Mouse (Mus musculus) thymus, postnatal 4 days (tissue): ENCODE measurements around the gene Stat5a.
A peak's percentile ranks its signal among the peaks of the same experiment; 100 is the strongest.

ENCODE experiments used
- DNase-seq: peaks from one replicate; pipeline ENCODE4 v3.0.0; 2021

The Stat5a gene

DNA sequence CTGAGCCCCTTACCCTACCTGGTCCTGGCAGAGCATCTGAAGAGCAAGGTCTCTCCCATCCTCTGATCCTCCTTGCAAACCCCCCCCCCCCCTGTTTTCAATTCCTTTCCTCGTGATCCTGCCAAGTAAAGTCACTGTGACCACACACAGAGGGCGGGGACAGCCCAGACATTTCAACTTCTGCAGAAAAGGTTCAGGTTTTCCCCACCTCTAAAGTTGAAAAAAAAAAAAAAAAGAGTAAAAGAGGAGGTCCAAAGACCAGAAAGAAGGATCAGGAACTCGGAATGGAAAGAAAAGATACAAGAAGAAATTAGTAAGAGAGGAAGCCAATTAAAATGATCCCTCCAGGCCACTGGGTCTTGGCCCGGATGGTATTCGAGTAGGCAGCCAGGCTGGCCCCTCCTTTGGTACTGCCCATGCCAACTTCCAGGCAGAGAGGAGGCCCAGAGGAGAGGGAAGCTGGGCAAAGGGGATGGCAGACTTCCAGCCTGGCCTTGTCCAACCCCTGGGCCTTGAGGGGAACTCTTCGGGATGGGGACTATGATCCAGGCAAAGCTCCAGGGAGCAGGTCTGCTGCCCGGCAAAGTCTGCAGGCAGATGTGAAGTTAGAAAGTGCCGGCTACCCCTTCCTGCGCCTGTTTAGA lies at the start of gene Stat5a:
TSS of gene Stat5a (plus strand) at position 417 of the 644 bp plus-strand sequence.
- no peak for DNase-seq

DNA sequence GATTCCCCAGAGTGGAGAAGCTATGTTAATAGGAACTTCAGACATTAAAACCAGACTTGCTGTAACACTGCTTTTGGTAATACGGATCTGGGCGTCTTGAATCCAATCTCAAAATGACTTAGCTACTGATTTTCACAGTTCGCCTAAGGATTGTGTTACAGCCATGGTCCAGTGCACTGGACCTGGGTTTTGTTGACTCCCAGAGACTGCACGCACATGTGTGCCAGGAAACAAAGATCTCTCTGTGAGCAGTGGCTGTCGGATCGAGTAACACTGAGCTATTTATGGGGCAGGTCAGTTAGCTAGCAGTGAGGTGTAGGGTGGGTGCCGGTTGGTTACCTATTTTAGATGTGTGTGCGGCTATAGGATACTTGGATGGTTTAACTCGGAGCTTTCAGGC lies 48.6 kb upstream of the Stat5a start:
- no peak for DNase-seq

DNA sequence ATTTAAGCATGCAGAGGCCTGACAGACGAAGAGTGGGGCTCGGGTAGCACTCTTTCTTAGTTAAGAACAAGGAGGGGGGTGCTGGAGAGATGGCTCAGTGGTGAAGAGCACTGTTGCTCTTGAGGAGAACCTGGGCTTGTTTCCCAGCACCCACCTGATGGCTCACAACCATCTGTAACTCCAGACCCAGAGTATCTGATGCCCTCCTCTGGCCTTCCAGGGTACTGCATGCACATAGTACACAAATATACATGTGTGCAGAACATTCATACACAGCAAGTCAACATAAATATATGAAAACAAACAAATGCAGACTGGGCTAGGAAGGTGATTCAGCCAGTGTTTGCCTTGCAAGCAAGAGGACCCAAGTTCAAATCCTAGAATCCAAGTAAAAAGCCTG lies 48.0 kb upstream of the Stat5a start:
- peak; percentile 58 for DNase-seq

DNA sequence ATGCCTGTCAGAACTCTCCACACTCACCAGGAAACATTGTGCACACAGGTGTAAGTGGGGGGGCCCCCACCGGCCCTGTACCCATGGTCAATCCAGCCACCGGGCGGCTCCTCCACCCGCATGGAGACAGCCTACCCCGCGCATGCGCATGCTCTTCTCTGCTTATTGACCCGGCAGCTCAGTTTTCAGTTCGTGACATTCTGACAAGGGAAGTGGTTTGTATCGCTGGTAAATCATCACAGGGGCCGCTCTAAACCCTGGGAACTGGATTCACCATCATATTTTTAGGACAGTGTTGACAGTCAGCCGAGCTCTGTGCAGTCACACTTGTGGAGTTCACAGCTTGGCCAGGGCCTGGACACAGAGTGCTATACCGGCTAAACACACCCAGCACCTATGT lies 44.7 kb upstream of the Stat5a start:
- DNase-seq: peak; percentile 89

DNA sequence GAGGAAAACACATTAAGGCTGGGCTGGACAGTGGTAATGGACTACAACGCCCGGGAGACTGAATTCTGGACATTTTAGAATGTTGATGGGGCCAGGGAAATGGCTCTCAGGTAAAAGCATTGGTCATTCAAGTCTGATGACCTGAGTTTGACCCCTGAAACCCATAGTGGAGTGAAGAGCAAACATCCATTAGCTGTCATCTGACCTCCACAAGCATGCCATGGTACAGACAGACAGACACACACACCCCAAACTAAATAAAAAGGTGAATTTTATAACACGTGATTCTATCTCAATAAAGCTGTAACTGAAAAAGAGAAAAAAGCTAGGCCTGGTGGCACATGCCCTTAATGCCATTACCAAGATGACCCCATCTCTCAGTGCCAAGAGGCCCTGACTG lies 42.8 kb upstream of the Stat5a start:
- no peak for DNase-seq

DNA sequence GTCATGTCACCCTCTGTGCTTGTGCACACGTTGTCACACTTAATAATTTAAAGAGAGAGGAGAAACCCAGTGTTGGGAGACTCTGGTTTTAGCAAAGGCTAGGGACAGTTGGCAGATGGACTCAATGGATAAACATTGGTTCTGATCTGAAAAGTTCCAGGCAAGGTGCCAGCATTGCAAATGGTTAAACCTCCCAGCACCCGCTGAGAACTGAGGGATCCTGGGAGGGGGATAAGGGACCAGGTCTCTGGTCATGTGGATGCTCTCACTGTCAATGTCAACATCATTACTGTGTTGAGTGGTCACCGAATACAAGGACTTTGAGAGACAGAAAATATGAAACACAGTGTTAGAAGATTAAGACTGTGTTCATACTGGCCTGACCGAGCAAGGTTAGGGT lies 42.4 kb upstream of the Stat5a start:
- DNase-seq: no peak

DNA sequence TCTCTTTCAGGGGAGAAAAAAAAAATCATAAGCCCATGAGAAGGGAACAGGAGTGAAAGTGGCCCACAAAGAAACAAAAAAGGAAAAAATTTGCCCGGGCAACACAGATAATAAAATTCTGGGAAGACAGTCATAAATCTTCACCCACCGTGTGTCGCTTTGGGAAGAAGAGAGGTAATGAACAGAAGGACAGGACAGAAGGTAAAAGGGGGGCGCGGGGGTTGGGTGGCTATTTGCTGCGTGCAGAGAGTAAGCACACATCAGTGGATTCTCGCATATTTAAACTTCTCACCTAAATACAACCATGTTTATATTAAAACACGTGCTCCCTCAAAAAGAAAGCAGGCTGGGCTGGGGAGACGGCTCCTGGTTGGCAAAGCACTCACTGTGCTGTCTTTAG lies 41.8 kb upstream of the Stat5a start:
- DNase-seq: no peak

DNA sequence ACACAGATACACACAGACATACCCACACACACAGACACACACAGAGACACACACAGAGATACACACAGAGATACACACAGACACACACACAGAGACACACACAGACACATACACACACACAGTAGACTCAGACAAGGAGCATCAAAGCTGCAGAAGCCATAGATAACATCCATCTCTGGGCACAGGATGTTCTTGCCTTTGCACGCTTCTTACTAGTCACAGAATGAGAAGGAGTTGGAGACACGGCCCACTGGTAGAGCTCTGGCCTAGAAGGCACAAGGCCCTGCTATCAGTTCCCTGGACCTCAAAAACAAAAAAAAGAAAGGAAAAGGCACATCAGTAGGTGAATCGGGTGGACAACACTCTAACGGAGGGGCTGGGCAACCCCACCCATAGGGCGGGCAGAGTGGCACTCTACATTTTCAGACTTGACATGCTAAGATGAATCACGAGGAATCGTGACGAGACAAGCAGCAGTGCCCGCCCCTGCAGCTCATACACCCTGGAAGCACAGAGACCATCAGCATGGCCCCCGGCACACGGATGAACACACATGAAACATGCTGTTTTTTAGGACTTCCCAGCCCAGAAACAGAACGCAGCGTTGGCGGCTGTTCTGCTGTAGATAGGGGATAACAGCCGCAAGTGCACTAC lies 40.7 kb upstream of the Stat5a start:
- peak; percentile 52 for DNase-seq

DNA sequence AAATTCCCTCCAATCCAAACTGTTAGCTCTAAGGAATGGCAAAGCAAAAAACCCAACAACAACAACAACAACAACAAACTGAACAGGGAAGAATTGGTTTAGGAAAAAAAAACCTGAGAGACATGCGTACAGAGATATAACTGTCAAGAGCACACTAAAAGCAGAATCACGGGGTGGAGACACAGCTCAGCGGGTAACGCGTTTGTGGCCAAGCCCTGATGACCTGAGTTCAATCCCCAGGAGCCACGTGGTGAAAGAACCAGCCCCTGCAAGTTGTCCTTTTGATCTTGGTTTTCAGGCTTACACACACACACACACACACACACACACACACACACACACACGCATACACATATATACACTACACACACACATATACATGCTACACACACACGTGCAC lies 40.1 kb upstream of the Stat5a start:
- no peak for DNase-seq

DNA sequence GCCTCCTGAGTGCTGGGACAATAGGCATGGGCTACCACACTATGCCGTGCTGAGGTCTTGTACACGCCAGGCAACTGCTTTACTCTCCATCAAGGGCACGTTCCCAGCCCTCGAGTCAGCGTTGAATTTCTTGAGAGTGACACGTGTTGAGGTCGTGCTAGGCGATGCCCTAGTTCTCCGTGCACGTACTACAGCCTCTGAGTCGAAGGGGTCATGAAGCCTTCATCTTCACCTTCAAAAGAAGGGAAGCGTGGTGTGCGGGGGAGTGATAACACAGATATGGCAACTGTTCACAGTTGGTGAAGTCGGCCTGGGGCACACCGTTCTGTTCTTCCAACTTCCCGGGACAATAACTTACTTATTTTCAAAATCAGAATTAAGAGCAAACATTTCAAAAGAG lies 39.5 kb upstream of the Stat5a start:
- DNase-seq: peak; percentile 66

DNA sequence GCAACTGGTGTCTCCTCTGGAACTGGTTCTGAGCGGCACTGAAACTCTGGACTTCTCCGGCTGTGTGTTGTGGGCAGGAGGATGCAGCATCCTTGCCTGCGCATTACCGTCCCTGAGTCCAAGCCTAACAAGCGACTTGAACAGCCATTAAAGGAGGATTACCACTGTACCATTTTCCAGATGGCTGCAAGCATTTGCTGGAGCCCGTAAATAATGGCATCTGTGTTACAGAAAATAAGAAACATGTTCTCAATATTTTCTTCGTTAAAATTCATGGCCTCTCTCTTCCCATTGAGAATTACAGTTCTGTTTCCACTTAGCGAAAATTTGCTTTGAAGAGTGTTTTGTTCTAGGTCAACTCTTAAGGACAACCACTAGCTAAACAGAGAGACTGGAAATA lies 39.1 kb upstream of the Stat5a start:
- no peak for DNase-seq

DNA sequence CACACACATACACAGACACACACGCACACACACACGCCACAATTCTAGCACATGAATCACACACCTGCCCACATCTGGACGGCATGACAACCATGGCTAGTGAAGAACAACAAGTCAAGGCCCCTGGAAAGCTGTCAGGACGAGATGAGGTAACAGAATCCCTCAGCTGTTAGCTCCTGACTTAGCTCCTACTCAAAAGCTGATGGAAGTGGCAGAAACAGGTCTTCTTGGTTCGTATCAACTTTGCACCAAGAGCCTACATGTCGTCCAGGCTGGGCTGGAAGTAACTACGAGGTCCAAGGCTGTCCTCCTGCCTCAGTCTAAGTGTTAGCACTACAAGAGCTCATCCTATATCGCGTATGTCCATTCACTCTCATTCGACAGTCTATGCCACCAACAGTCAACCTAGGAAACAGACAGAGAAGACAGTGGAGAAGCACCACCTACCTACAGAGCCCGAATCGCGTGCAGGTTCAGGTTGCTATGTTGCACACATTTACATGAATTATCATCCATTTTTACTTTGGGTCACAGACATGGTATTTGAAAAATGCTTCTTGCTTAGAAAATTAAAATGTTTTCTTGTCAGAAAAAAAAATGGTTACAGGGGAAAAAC lies 37.4 kb upstream of the Stat5a start:
- no peak for DNase-seq

DNA sequence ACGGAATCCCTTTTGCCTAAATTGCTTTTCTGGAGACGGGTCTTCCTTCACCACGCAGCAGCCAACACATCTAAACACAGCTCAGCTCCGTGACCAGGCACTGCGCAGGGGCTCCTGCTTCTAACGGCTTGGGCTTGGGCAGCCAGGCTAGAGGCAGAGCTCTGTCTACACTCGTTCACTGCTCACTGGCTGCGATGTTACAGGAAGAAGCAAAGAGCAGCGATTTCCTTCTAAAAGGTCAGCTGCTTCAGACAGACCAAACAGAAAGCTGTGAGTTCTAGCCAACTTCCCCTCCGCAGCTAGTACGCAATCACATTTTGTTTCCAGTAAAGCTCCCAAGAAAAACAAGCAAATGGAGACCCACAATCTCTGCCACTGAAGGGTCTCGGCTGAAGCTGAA lies 36.8 kb upstream of the Stat5a start:
- DNase-seq: peak; percentile 61

DNA sequence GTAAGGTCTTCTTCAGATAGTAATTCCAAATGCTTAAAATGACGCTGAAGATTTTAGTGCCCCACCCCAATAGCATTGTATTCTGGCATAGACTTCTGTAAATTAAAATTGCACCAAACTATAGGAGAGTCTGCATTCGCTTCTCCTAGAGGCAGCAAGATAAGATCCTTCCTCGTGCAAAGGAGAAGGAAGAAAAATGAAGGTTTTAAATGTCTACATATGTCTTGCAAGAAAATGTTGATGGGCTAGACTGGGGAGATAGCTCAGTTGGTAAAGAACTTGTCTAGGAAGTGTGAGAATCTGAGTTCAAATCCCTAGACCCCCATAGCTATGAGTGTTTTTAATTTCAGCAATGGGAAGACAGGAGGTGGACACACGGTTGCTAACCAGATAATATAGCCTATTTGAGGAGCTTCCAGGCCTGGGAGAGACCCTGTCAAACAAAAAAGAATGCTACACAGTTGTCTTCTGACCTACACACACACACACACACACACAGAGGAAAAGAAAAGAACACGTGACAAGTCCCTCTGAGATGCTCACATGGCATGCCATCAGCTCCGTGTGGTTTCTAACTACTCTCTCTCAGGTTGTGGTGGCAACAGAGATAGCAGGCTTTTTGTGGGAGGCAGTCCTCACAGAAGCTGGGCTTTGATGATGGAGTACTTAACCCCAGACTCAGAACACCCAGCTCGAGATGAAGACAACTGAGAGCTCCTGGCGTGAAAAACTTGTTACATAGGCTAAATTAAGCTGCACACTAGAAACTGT lies 35.4 kb upstream of the Stat5a start:
- DNase-seq: peak; percentile 59

DNA sequence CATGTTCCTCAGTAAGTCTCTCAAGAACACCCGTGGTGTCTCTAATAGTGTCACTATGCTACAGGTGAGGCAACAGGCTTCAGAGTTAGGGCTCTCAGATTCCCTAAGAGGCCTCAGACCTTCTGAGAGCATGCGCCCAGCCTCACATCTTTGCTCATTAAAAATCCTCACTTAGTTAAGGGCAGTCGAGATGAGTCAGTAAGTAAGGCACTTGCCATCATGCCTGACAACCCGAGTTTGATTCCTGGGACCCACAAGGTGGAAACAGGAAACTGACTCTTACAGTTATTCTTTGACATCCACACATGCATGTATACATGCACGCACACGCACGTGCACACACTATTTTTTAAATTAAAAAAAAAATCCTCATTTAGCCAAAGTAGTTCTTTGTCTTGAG lies 34.7 kb upstream of the Stat5a start:
- DNase-seq: no peak

DNA sequence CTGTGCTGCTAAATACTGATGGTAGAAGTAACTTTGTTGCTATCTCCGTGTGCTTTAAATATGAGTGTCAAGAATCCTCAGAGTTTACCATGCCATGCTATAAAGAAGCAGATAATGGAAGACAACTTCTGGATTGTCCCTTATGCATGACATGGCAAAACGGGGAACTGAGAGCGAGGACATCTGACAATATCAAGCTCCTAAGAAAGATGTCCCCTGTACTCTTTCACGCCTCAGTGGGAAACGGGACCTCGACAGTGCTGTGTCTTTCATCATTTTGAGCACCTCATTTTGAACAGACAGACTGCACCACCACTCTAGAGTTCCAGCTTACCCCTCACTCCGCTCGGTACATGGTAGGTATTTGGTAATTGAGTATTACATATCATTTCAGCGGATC lies 33.7 kb upstream of the Stat5a start:
- no peak for DNase-seq

DNA sequence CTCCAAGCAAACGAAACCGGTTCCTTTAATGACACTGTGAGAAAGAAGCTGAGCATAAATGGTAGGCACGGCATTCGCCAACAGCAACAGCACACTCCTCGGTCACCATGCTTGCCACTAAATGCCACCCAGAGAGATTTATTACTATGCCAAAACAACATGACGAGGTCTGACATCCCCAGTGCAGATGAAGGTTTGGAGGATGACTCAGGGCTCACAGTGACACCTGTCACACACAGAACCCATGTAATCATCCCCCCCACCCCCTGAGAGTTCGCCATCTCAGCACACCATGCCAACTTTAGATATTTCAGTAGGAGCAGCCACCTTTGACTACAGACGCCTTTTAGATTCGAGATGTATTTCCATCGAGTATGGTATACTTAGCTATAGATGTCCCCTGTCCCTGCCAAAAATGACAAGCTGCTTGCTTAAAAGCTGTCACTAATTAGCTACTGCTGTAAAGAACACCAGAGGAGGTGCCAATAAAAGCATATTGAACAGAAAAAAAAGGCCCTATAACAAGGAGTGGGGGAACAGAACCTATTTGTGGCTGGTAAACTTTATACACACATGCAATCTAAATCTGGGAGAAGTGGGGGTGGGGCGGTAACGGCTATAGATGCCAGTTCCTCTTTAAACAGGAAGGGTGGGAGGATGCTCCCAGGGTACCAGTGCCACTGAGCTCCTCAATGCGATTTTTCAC lies 32.8 kb upstream of the Stat5a start:
- peak; percentile 60 for DNase-seq

DNA sequence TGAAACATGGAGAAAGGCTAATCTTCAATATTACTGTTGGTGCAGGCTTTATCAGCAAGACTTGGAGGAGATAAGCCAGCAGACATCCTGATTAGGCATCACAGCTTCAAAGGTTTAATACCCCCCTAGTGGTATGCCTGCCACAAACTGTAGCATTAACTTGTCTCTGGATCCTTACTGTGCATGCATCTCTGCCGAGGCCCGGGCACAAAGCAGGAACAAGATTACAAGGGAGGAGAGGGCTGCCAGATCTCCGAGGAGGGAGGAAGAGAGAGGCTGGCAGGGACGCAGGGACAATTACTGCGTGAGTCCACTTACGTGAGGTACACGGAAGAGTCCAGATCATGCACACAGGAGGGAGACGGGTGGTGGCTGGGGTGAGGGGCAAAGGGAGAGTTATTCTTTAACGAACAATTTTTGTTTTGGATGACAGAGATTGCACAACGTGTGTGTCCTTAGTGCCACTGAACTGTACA lies 30.4 kb upstream of the Stat5a start:
- no peak for DNase-seq

DNA sequence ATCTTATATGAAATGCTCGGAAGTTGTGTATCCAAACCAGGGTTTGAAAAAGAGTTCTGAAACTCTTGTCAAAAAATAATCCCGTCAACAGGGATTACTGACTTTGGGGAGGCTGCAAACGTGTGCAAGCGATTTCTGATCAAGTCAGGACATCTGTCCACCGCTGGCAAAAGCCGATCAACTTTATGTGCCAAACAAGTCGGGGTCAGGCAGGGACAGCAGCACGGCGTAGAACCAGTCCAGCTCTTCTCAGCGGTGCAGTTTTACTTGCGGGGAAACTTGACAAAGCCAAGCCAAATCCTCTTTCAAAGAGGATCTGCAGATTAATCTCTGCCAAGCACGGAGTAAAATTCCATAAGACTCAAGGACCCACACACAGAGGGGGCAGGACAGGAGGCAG lies 29.5 kb upstream of the Stat5a start:
- DNase-seq: no peak

DNA sequence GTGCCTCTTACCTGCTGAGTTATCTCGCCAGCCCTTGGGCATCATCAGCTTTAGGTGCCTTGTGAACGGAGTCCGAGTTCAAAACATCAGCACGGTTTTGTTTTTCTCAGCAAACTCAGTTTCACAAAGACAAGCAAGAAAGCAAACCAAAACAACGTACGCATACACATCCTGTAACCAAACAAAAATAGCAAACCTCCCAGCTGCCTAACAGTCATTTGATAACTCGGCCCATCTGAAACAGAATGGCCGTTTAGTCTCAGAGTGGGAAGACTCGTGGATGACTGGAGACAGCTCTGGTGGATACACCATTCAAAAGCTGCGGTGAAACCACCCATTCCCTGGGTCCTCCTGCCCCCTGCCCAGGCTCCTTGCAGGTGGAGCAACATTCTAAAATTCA lies 27.8 kb upstream of the Stat5a start:
- DNase-seq: no peak

DNA sequence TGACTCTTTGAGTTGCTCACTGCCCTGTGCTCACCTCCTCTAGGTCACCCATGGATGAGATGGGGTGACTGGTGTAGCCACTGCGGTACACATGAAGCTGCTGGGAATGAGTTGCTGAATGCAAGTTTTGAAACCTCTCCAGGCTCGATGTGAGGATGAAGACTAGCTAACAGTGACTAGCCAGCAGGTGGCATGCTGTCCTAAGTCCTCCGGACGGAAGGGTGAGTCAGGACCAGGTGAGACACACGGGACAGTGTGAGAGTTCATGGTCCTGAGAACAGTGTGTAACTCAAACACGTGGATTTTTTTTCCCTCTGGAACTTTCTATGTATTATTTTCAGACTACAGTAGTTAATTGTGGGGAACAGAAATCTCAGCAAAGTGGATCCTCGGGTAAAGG lies 25.7 kb upstream of the Stat5a start:
- no peak for DNase-seq

DNA sequence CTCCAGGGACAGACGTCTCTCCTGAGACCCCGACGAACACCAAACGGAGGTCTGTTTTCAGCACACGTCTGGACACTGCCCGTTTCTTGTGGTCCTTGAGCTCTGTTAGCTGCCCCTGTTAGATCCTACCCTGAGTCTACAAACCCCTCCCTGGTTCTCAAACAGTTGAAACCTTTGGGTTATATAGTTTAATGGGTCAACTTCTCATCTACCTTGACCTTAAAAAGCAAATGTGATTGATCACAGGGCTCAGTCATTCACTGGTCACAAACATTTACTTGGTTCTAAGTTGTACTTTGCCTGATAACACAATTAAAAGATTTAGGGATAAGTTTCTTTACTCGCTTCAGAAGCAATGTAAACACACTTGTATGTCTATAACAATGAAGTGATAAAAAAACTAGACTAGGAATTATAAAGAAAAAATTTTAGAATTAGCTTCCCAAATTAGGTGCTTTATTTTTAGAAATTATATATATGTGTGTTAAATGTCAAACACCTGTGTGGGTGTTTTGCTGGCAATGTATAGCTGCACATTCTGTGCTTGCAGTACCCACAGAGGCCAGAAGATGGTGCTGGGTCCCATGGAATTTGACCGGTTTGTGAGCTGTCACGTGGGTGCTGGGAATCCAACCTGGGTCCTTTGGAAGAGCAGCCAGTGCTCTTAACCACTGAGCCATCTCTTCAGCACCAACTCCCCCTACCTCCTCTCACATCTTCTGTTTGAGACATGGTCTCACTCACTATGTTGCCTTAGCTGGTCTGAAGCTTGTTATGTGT lies 22.0 kb upstream of the Stat5a start:
- peak; percentile 67 for DNase-seq
